Mouse (Mus musculus): Measurements from ENCODE around the gene C2cd2l. TPM values are rescaled to one million over a fixed set of nuclear protein-coding genes. Genes with fewer than 3 reads are reported as not detected.

C2cd2l gene
- polyA plus RNA-seq (2012), result 42.9 and 52.2 TPM in 2 replicates

GRCm38 (mm10) chr9:44319887-44320798 is at the start of gene C2cd2l:
Gene C2cd2l, minus strand, starts transcription at chr9:44320285.
- TF ChIP-seq GATA1 (IDR thresholded peaks at IDR 0.05; ENCODE audit: low read length), result no peak

DNA sequence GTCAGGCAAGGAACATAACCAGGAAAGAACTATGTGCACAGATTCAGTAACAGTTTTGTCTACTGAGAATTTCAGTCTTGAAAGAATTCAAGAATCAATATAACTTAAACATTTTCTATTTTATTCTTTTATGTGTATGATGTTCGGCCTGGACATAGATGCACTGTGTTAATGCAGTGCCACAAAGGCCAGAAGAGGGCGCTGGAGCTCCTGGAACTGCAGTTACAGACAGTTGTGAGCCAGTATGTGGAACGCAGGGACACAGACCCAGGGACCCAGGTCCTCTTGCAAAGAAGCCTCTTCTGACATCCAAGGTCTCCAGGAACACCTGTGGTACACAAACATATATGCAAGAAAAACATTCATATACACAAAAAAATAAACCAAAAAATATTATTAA is 44.4 kb upstream of the C2cd2l start:
- TF ChIP-seq GATA1 (IDR thresholded peaks at IDR 0.05; ENCODE audit: low read length), result no peak

GRCm38 (mm10) chr9:44361190-44361917 is 41.3 kb upstream of the C2cd2l start, which contains the start of gene Vps11:
Gene Vps11, minus strand, starts transcription at chr9:44361670.
- TF ChIP-seq GATA1 (IDR thresholded peaks at IDR 0.05; ENCODE audit: low read length), result no peak

- TF ChIP-seq GATA1 (IDR thresholded peaks at IDR 0.05; ENCODE audit: low read length), result no peak
These were observed 37.1 kb upstream of the C2cd2l start for GRCm38 (mm10) chr9:44357207-44357606.

GRCm38 (mm10) chr9:44353142-44353541 is 33.1 kb upstream of the C2cd2l start:
- TF ChIP-seq GATA1 (IDR thresholded peaks at IDR 0.05; ENCODE audit: low read length), result no peak

DNA sequence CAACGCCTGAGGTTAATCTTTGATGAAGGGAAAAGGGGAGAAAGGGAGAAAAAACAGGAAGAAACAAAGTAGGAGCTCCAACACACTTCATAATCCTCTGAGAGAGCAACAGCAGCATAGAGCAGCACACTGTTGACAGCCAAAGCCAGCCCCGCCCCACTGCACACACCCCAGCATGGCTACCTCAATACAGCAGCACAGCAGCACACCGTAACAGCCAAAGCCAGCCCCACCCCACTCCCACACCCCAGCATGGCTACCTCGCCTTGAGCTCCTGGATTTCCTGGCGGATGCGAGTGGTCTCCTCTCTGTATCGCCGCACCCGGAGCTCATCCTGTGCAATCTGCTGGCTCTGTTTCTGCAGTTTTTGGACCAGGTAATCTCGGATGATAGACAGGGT is 32.3 kb upstream of the C2cd2l start:
- no peak for TF ChIP-seq GATA1 (IDR thresholded peaks at IDR 0.05; ENCODE audit: low read length)

- no peak for TF ChIP-seq GATA1 (IDR thresholded peaks at IDR 0.05; ENCODE audit: low read length)
These were observed 31.3 kb upstream of the C2cd2l start for GRCm38 (mm10) chr9:44351396-44351795.

- TF ChIP-seq GATA1 (IDR thresholded peaks at IDR 0.05; ENCODE audit: low read length), result no peak
These were observed 28.5 kb upstream of the C2cd2l start for GRCm38 (mm10) chr9:44348546-44348945.

- TF ChIP-seq GATA1 (IDR thresholded peaks at IDR 0.05; ENCODE audit: low read length), result no peak
These were observed 27.5 kb upstream of the C2cd2l start for GRCm38 (mm10) chr9:44347621-44348020.

GRCm38 (mm10) chr9:44347166-44347565 is 27.1 kb upstream of the C2cd2l start:
- TF ChIP-seq GATA1 (IDR thresholded peaks at IDR 0.05; ENCODE audit: low read length), result no peak

DNA sequence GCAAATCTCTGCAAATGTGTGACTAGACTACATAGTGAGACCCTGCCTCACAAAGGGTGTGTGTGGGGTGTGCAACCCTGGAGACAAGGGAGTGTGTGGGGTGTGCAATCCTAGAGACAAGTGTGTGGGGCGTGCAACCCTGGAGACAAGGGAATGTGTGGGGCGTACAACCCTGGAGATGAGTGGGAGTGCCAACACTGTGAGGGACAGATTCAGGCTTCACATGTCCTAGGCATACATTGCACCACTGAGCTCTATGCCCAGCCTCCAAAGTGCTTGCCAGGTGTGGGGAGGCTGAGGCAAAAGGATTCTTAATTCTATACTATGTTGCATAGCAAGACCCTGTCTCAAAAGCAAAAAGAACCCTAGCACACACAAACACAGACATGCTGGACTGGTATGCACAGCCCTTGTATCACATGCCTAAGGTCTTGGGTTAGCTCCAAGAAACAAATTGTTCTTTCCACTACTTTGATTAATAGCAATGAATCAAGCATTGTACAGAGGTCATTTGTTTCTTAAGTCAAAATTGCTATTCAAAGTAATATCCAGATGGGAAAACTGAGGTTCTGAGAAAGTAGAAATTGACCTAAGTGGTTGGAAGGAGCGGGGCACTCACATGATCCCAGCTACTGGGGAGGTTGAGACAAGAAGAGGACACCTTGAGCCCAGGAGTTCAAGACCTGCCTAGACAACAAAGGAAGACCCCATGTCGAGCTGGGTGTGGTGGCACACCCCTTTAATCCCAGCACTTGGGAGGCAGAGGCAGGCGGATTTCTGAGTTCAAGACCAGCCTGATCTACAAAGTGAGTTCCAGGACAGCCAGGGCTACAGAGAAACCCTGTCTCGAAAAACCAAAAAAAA is 25.7 kb upstream of the C2cd2l start:
- no peak for TF ChIP-seq GATA1 (IDR thresholded peaks at IDR 0.05; ENCODE audit: low read length)

GRCm38 (mm10) chr9:44343781-44344421 is 23.8 kb upstream of the C2cd2l start, which contains the start of gene Hmbs:
Gene Hmbs, minus strand, starts transcription at chr9:44344228.
- no peak for TF ChIP-seq GATA1 (IDR thresholded peaks at IDR 0.05; ENCODE audit: low read length)

GRCm38 (mm10) chr9:44343290-44343689 is 23.2 kb upstream of the C2cd2l start:
- peak; percentile 90 for TF ChIP-seq GATA1 (IDR thresholded peaks at IDR 0.05; ENCODE audit: low read length)

- TF ChIP-seq GATA1 (IDR thresholded peaks at IDR 0.05; ENCODE audit: low read length), result no peak
These were observed 22.5 kb upstream of the C2cd2l start for GRCm38 (mm10) chr9:44342605-44343004.

DNA sequence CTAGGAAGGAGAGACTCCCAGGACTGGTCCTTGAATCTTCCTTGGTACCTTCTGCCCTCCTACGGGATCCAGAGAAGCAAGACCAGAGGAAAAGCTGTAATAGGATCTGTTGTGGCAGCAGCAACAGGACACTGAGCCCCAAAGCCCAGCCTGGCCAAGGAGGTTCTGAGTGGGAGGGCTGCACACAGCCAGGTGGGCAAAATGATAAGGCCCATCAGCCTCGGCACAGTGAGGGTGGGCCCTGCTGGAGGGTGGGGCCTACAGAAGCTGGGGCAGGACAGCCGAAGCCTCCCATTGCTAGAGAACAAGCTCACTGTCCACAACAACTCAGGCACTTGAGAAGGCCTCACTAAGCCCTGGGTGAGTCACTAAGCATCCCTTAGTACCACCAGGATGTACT is 22.1 kb upstream of the C2cd2l start:
- TF ChIP-seq GATA1 (IDR thresholded peaks at IDR 0.05; ENCODE audit: low read length), result no peak

Data from G1E-ER4 (cell line).